Mouse (Mus musculus): ENCODE measurements around the gene Upp2.
A peak's percentile ranks its signal among the peaks of the same experiment; 100 is the strongest.

Gene Upp2

DNA sequence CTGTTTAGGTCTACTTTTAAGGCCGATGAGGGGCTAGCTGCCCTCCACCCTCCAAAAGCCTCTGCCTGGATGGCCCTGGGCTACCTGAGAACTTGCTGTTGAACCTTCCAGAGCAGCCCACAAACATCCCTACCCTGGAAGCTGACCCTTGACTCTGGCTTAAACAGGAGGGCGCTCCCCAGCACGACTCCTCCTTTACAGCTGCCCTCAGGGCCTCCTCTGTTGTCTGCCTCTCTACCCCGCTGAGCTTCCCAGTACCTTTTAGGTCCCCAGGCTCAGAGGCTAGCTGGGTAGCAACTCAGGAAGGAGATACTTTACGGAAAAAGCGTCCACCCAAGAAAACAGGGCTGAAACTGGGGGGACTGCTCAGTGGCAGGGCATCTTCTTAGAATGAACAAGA lies 15.2 kb upstream of the Upp2 start:
- no peak for DNase-seq (ENCODE audit: low spot score)

DNA sequence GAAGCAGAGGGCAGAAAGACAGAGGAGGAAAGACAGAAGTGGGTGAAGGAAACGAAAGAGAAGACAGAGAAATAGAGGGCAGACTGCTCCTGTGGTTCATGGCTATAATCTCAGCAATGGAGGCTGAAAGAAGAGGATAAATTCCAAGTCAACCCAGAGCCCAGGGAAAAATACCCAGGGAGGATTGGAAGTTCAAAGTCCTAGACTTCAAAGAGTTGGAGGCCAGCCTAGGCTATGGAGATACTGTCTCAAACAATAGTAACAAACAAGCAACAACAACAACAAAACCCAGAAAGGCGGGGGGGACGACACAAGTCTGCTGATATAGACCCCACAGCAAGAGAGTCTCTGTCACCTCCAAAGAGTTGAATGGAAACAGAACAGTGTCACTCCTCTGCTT lies 14.8 kb upstream of the Upp2 start:
- DNase-seq (ENCODE audit: low spot score): no peak

DNA sequence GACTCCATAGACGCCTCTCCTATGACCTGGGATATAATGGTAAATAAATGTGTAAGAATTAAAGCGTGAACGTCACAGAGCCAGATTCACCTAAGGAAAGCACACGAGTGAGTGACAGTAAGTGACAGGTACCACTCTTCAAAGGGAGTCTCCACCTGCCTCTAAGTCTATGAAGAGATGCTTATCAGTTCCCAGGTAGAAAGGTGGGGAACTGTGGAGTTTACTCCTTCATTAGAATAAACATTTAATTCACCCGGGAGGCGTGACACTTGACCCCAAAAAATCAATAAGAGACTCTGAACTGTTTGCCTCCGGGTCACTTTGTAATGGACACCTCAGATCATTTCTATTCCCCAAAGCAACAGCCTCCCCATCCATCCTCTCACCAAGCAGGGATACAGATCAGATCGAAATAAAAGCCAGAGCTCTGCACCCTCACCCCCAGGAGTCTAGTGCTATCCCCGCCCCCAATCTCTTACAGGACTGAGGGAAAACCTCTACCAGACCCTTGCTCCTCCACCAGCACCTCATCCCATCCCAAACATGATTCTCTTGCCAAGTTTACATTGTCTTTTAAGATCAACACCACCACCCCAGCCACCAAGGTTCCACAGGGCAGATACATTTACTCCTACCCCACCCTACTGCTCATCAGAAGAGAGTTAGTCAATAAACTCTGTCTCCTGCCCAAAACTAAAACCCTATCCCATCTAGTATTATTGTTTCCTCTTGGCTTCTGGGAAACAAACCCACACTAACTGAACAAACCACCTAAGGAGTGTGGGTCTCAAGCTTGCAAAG lies 9.9 kb upstream of the Upp2 start:
- DNase-seq (ENCODE audit: low spot score): no peak

DNA sequence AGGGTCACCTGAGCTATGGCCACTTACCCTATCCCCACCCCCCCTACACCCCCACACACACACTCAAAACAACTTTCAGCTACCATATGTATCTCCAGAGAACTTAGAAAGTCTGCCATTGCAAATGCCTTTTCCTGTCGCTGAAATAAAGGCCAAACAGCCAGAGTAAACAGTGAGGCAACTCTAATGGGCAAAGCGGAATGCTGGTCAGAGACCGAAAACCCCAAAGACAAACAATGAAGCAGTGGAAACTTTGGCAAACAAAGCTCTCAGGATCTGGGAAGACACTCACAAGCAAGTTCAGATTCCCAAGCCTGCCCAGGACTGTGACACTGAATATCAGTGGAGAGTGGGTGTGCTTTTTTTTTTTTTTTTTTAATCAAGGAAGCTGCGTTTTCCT lies 5.0 kb upstream of the Upp2 start:
- no peak for DNase-seq (ENCODE audit: low spot score)

DNA sequence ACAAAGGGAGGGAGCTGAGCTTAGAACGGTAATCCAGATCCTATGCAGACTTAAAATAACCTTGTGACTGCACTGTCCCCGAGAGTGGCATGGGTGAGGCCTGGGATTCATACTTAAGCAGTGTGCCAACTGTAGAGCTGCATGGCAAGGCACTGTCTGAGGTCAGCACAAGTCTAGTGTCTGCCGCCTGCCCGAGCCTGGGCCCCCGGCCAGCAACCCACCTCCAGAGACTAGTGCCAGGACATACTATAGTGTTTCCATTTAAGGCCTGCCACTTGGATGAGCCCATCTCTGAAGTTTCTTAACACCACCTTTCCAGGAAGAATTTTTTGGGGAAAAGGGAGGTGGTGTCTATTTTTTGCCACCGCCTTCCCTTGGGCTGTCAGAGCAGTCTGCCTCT lies 1.8 kb upstream of the Upp2 start:
- DNase-seq (ENCODE audit: low spot score): no peak

DNA sequence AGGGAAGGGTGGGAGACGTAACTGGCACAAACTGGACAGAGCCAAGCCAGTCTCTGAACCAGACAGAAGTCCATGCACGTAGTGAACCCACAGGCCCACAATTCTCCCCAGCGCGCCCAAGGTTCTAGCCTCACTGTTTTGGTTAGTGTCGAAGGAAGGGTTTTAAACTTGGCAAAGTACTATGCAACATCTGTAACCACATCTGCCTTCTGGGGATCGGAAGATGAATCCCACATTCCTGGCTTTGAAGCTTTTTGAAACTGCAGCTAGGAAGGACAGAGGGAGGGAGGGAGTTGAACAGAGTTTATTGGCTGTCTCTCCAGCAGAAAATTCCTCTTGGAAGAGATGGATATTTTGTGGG lies 1.1 kb upstream of the Upp2 start:
- peak; percentile 60 for DNase-seq (ENCODE audit: low spot score)

DNA sequence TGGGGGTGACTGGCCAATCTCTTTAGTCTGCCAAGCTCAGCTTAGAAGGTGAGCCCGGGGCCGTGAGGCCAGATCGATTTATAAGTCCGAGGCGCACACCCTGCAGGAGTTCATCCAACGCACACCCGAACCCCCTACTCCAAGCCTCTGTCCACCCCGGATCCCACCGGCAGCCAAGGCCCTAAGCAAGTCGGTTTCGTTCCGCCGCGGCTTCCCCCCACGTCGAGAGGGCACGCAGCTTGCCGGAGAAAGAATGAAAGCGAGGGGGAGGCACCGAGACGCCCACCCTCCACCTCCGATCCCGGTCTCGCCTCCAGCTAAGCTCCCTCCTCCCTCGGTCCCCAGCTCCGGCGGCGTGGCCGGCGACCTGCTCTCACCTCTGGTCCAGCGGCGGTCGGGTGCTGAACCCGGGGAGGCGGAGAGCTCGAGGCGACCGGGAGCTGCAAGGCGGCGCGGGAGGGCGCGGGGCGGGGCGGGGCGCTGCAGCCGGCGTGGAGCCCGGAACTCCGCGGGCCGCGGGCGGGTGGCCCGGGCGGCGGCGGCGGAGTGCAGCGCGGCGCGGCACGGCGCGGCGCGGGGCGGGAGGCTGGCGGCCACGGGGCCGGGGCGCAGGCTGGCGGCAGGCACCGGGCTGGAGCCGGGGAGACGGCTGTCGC lies 560 bp upstream of the Upp2 start:
- no peak for DNase-seq (ENCODE audit: low spot score)

DNA sequence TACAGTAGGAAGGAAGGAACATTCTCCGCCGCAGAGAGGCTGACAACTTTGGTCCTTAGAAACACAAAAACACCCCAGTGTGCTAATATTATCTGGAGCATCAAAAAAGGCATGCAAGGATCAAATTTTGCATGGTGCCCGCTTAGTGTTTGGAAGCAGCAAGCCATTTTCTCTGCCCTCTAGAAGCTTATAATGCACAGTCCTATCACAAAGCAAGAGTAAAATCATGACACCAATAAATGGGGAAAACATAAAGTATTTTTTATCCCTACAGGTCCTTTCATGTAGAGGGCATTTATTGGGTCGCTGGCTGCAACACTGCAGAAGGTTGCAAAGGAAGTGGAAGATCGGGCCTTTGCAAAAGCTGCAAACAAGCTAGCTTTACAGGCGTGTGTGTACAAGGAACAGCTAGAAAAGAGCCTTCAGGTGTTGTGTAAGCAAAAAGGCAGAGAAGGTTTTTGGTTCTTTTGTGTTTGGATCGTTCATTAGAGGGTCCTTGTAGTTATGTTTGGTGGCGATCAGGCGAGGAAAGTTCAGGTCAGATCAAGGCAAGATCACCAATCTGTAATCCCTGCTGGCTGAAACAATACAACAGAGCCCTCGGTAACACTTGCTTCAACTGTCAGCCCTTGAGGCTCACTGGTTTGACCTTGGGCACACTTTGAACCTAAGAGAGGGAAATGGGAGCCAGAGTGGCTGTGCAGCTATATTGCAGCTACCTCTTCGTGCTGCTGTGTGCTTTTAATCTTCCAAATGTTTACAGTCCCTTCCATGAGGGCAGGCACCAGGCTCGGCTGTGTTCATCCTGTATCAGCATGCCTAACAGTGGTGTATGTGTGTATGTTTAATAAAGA lies 995 bp downstream of the Upp2 start:
- DNase-seq (ENCODE audit: low spot score): peak; percentile 31

DNA sequence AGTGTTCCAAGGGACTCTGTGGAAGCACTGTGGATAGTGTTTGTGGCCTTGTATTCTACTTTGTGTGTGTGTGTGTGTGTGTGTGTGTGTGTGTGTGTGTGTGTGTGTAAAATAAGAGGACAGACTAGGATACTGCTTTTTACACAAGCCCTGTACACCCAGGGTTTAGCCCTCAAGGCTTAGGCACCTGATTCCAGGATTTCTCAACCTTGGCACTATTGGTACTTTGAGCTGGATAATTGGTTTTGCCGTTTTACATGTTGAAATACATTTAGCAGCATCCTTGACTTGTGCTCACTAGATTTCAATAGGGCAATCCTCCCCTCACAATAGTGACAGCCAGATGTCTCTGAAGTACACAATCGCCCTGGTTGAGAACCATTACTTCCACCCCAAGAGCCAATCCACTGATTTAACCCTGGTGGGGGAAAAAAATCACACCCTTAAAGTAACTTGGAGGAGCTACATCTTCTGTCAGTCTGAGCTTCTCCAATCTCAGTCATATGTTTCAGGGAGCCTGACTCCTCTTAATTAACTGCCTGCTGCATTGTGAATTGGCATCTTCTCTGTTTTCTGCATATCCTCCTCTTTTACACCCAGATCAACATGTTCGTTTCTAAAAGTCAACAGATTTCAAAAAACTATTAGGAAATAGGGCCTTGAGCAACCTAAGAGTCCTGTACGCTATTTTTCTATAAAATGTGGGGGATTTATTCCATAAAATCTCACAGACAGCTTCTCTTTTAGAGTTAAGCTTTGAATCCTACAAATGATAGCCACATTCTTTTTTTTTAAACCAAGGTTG lies 1.9 kb downstream of the Upp2 start:
- no peak for DNase-seq (ENCODE audit: low spot score)

DNA sequence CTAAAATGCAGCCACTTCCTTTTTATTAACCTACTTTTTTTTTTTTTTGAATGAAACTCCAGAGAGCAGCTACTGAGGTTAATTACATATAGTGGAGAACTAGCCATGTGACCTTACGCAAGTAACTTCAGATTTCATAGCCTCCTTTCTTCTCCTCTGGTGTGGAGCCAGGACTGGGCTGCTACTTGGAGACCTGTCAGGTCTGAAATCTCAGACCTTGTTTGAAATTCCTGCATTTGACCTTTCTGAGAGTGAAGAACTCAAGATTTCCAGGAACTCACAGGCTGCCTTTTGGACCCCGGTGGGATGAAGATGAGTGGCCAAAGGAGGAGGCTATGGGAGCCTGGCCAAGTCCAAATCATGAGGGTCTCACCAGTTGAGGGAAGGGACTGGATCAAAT lies 7.1 kb downstream of the Upp2 start:
- DNase-seq (ENCODE audit: low spot score): no peak

DNA sequence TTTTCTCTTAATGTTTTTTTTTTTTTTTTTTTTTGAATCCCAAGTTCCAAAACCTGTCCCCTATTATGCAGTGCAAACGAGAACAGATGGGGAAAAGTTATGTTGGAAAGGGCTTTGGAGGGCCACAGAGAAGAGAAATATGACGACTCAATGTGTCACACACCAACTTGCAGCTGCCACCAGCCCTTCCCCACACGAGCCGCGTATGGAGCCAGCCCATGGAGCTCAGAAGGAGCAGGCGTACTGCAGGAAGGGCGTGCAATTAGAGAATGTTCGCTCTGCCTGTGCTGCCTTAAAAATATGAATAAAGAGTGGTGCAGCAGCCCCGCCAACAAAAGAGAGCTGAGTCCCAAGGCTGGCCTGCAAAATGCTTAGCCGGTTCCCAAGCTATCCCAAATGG lies 19.2 kb downstream of the Upp2 start:
- DNase-seq (ENCODE audit: low spot score): no peak

DNA sequence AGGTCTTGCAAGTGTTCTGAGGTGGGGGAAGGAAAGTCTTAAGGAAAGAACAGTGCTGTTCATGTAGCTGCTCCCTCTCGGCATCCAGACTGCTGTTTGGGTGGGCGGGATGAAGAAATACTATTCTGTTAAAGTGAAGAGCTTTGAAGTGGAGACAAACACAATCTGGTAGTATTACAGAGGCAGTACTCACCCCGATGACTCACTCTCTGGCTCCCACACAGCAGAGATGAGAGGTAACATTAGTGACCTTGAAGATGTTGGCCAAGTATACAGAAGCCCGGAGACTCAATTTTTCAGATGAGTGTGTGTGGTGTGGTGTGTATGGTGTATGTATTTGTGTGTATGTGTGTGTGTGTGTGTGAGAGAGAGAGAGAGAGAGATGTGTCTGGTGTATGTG lies 22.5 kb downstream of the Upp2 start:
- DNase-seq (ENCODE audit: low spot score): no peak

DNA sequence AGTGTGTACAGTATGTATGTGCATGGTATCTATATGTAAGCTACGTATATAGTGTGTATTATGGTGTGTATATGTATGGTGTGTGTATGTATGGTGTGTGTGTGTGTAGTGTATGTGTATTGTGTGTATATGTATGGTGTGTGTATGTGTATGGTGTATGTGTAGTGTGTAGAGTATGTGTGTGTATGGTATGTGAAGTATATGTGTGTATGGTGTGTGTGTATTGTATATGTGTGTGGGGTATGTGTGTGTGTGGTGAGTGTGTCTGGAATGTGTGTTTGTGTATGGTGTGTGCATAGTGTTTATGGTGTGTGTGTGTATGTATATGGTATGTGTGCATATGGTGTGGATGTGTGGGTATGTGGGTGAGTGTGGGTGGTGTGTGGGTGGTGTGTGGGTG lies 23.0 kb downstream of the Upp2 start:
- DNase-seq (ENCODE audit: low spot score): no peak

DNA sequence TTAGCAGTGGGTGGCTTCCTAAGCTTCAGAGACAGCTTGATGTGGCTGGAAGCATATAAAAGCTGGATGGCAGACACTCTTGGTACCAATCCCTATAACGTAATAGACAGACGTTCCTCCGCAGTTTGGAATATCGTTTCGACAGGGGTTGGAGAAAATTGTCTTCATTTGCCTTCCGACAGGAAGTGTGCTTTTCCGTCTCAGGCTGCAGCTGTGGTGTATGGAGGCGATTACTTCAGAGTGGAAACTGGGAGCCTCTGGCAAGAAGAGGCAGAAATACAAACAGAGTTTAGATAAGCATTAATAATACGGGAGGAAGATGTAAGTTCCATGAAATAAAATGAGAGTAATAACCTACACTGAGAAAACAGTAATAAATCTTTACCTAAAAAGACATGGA lies 28.3 kb downstream of the Upp2 start:
- DNase-seq (ENCODE audit: low spot score): no peak

DNA sequence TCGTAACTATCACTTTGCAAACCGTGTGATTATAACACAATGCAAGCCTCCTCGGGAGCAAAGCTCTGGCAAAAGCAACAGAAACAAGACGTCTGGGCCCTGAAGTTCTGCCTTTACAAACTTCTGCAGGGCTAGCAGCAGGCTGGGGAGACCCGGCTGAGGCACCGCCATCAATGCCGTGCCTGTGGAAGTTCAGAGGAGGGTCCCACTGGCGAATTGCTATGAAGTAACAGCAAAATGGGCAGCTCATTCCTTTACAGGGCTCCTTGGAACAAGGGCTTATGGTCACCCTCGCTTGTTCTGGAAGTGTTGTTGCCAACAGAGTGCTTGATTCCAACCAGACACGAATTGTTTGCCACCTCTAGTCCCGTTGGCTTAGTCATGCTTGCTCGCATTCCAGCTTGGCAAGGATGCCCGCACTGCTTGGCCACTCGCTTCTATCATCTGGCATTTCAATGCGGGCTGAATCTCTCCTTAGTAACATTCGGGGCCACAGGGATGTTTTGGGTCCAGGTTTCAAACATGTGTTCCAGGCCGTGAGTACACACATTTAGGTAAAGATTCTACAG lies 29.8 kb downstream of the Upp2 start:
- no peak for DNase-seq (ENCODE audit: low spot score)

DNA sequence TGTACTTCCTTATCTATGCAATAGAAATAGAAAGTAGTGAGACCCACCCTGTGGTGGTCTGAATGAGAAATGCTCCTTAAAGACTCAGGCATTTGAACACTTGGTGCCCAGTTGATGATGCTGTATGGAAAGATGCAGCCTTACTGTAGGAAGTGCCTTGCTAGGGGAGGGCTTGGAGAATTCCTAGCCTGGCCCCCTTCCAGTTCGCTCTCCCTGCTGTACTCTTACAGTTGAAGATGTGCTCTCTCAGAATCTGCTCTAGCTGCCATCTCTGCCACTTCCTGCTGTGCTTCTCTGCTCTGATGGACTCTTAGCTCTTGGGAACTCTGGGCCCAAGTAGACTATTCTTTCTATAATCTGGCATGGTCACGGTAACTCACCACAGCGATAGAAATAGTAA lies 30.5 kb downstream of the Upp2 start:
- no peak for DNase-seq (ENCODE audit: low spot score)

DNA sequence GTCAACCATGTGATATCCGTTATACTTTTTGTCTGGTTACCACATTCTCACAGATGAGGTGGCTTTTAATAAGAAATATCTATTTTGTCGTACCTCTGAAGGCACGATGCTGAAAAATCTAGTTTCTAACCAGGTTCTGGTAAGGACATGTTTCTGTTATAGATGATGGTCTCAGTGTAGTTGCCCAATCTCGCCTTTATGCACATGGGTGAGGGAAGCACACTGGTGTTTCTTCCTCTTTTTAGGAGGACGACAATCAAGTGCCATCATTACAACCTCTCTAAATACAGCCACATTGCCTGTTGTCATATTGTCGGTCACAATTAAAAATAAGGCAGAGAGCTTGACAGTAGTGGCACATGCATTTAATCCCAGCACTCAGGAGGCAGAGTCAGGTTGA lies 32.5 kb downstream of the Upp2 start:
- no peak for DNase-seq (ENCODE audit: low spot score)

DNA sequence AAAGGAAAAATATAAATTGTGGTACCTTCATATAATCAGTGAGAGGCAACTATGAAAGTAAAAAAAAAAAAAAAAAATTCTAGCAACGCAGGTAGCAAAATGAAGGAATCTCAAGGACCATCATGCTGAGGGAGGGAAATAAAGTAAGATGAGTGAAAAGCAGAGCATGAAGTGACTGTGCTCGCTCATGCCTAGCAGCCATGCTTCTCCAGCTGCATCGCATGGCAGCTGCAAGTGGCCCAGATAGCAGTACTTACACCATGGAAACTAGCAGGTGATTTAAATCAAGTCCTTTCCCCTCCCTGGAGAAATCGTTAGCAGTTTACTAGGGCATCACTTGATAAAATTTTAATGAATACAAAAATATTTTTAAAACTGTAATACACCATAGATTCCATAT lies 34.3 kb downstream of the Upp2 start:
- DNase-seq (ENCODE audit: low spot score): no peak

DNA sequence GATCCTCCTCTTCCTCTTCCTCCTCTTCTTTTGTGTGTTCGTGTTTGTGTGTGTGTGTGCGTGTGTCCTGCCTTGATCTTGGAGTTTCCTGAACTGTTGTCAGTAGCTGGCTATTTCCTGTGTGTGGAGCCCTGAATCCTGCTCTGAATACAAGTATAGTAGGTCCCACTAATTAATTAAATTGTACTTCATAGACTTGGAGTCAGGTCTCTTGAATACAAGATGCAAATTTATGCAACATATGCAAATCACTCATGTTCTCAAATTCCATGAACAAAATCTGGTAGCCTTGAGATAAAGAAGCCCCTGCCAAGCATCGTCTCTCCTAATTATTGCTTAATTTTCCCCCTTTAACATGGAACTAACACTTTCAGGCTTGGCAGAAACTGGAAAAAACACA lies 36.3 kb downstream of the Upp2 start:
- DNase-seq (ENCODE audit: low spot score): no peak

DNA sequence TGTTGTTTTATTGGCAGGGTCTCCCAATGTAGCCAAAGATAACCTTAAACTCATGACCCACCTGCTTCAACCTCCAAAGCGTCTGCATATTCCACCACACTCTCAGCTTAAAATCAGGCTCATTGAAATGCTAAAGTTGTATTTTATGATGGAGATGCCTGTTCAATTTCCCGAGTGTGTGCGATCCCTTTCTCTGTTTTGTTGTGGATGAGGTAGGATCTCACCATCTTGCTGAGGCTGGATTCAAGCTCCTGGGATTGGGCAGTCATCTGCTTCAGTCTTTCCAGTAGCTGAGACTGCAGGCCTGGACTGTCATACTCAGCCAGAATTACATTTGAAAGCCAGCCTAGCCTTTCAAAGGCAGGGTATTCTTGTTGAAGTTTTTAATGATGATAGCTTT lies 37.7 kb downstream of the Upp2 start:
- no peak for DNase-seq (ENCODE audit: low spot score)

DNA sequence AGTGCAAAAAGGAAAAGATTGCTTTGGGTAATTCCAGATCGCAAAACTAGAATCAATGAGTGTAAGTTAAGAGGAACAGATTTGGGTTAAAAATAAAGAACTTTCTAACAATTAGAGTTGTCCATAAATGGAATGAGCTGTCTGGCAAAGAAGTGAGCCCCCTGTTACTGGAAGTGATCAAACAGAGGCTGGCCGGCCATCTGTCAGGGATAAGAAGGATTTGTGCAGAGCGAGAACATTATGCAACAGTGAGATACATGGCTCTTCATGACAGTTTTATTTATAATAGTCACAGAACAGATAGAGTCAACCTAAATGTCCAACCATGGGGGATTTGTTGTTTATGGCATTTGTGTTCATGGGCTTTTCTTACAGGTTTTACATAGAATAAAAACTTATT lies 46.6 kb downstream of the Upp2 start:
- no peak for DNase-seq (ENCODE audit: low spot score)

DNA sequence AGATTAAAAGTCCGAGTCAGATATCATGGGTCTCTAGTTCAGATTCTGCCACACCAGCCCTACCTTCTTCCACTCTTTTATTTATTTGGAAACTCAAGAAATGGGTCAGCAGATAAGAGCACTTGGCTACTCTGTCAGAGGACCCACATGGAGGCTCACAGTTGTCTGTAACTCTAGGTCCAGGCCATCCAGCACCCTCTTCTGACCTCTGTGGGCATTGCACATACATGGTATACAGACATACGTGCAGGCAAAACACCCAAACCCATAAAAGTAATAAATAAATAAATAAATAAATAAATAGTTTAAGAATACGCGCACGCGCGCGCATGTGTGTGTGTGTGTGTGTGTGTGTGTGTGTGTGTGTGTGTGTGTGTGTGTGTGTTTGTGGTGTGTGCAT lies 47.8 kb downstream of the Upp2 start:
- DNase-seq (ENCODE audit: low spot score): no peak

All from embryo, embryonic 10.5 days (tissue).